Mouse (Mus musculus): ENCODE measurements around the gene Hmg20b. TPM values are rescaled to one million over a fixed set of nuclear protein-coding genes. Genes with fewer than 3 reads are reported as not detected.

The Hmg20b gene
- polyA plus RNA-seq, 1 experiment from 2014 or later: 101 TPM

DNA sequence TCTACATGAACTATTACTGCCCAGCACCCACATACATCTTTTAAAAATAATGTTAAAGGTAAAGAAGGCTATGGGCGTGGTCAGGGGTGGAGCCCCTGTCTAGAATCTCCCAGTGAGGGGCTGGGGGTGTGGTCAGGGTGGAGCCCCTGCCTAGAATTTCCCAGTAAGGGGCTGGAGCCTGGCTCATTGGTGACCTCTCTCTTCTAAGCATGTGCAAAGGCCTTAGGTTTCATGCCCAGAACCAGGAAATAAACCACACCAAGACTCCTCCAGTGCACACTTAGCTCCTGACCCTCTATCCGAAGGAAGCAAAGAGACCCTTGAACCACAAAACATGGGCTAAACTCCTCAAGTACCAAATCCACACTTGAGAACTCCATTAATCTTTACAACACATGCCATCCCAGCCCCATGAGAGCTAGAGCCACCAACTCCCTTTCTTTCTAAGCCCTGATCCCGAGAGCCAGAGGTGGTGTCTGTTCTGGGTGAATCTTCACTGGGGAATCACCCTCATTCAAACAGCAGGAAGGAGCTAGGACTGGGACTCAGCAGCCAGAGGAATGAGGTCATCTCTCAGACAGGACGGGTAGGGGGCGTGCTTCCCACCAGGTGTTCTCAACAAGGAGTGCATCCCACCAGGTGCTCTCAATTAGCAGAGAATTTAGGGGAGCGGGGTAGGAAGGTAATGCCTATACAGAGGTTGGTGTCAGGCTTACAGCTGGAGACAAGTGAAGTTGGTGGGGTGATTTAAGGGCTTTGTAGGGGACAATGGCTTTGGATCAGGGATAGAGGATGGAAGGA is 26.5 kb upstream of the Hmg20b start:
- H3K27ac ChIP-seq: peak overlapping the region; percentile 98
- peak overlapping the region; percentile 92 for H3K4me3 ChIP-seq
- peaks cover 39% of the 10 kb centered on the region for H3K4me1 ChIP-seq
- peaks cover 48% of the 10 kb centered on the region for H3K36me3 ChIP-seq (replicated peaks)
- no peaks in the 10 kb centered on the region for H3K9me3 ChIP-seq
- 41% methylated on average over 6 of the region's 6 CpGs for WGBS
- DNase-seq (ENCODE audit: extremely low spot score, low spot score): no peak
- H3K27me3 ChIP-seq (ENCODE audit: poor library complexity, severe bottlenecking): no peaks in the 10 kb centered on the region

DNA sequence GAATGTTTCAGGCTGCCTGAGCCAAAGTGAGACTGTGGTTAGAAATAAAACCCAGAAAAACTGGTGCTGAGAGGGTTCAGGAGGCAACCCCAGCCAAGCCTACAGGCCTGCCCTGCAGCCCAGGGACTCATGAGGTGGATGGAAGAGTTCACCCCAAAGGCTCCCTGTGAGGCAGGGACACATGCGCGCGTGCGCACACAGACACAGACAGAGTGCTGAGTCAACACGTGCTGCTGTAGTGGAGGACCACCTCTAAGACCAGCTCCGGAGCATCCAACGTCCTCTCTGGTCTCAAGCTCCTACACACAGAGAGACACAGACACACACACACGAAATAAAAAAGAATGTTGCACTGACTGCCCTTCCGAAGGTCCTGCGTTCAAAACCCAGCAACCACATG is 25.0 kb upstream of the Hmg20b start:
- no peaks in the 10 kb centered on the region for H3K9me3 ChIP-seq
- no peak overlapping the region for H3K4me3 ChIP-seq
- 96% methylated on average over 10 of the region's 10 CpGs for WGBS
- peaks cover 39% of the 10 kb centered on the region for H3K4me1 ChIP-seq
- no peak overlapping the region for H3K27ac ChIP-seq
- peaks cover 63% of the 10 kb centered on the region for H3K36me3 ChIP-seq (replicated peaks)
- no peak for DNase-seq (ENCODE audit: extremely low spot score, low spot score)
- H3K27me3 ChIP-seq (ENCODE audit: poor library complexity, severe bottlenecking): no peaks in the 10 kb centered on the region

DNA sequence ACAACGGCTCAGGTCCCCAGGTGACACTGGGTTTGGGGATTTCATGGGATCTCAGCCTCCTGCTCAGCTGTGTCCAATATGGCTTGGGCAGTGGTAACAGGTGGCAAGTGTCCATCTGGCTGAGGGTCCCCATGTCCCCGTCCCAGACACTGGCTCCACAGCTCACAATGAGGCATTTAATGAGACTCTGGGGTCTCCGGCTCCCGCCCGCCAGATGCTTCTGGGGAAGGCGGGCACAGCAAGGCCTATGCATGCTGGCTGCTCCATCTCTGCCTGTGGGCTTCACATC is 16.9 kb upstream of the Hmg20b start:
- Histone ChIP-seq H3K27me3 (ENCODE audit: poor library complexity, severe bottlenecking) (peaks cover 30% of the 10 kb centered on the region), H3K4me3 (no peak overlapping the region), H3K4me1 (peaks cover 62% of the 10 kb centered on the region), H3K9me3 (no peaks in the 10 kb centered on the region), H3K36me3 (replicated peaks) (peaks cover 70% of the 10 kb centered on the region), H3K27ac (no peak overlapping the region)
- DNase-seq (ENCODE audit: extremely low spot score, low spot score): no peak
- WGBS: 90% methylated on average over 6 of the region's 6 CpGs

DNA sequence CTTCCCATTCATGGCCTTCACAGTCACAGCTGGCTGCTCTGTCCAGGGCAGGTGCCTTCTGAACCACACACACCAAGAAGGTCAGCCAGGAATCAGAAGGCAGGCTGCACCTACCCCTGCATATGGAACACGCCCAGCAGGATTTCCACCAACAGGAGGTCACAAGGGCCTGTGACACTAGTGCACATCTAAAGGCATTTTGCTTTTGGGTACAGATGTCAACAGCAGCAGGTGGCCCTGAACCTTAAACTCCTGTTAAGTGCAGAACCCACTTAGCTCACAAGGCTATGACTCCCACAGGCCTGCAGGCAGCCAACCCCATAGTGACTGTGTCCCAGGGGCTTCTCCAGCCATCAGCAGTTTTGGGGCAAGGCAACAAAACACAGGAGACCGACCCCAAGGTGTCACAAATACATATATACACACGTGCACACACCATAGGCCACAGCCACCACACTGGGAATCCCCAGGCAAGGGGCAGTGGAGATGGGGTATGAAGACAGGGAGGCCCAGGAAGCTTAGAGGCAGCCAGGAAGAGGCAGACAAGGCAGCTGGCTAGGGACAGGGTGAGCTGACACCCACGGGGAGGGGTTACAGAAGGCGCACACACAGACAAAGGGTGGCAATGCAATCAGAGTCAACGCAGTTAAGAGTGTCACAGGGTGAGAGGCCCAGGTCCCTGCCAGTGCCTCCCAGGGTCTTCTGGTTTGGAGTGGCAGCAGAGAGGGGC is 16.4 kb upstream of the Hmg20b start:
- DNase-seq (ENCODE audit: extremely low spot score, low spot score): no peak
- H3K9me3 ChIP-seq: no peaks in the 10 kb centered on the region
- 0 out of 2 replicates have a peak overlapping the region, but pooled peaks have one; percentile 49 for H3K4me3 ChIP-seq
- H3K27ac ChIP-seq: peak overlapping the region; percentile 60
- H3K27me3 ChIP-seq (ENCODE audit: poor library complexity, severe bottlenecking): peaks cover 35% of the 10 kb centered on the region
- H3K36me3 ChIP-seq (replicated peaks): peaks cover 70% of the 10 kb centered on the region
- 86% methylated on average over 6 of the region's 6 CpGs for WGBS
- peaks cover 67% of the 10 kb centered on the region for H3K4me1 ChIP-seq

DNA sequence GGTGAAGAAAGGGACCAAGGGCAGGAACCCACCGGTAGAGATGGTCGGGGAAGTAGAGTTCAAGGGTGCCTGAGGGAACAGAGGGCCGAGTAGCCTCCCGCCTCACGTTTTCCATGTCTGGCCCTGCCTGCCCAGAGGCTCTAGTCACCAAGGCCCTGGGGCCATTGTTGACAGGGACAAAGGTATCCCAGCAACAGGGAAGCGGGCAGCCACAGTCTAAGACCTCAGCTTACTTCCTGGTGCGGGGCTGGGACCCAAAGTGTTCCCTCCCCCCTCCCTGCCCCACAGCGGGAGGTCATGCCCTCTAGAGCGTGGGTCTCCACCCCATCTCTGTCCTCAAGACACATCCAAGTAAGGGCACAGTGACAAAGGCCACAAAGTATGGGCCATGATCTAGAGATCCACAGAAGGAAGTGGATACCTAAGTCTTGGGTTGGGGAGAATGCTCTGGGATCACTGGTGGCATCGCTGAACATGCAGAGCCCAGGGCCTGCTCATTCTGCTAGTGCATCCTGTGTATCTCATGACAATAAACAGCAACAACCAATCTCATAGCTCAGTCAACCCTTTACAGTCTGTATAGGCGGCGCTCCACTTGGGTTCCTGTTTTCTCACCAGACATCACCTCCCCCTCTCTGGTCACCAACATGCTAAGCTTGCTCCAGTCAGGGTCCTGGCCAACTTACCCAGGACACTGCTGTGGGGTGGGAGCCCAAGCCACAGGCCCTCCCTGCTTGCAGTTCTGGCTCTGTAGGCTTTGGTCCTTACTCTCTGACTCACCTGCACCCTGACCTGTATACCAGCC is 15.6 kb upstream of the Hmg20b start, which contains the start of gene 4930404N11Rik:
Gene 4930404N11Rik (minus strand): TSS at position 145 of the 805 bp plus-strand sequence.
- H3K9me3 ChIP-seq: no peaks in the 10 kb centered on the region
- DNase-seq (ENCODE audit: extremely low spot score, low spot score): peak; percentile 74
- H3K27ac ChIP-seq: peak within 1 kb of the TSS; percentile 60
- H3K4me3 ChIP-seq: peak within 1 kb of the TSS; percentile 49
- 18% methylated on average over 12 of the region's 12 CpGs for WGBS
- H3K27me3 ChIP-seq (ENCODE audit: poor library complexity, severe bottlenecking): peaks cover 40% of the 10 kb centered on the region
- peaks cover 75% of the 10 kb centered on the region for H3K4me1 ChIP-seq
- H3K36me3 ChIP-seq (replicated peaks): peaks cover 68% of the 10 kb centered on the region

DNA sequence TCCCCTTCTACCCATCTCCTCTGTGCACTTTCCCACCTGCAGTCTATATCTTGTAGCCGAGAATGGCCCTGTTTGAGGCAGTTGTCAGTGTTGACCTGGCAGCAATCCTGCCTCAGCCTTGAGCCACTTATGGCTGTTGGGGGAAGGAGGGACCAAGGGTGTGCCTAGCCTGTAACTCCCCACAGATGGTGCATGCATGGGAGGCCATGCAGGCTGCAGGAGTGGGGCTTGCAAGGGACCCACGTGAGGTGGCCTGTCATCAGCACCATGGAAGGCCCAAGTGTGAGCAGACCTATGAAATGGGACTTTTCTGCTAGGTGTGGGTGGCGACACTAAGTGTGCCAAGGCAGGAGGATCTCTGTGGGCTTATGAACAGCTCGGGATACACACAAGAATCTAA is 14.8 kb upstream of the Hmg20b start:
- Histone ChIP-seq H3K9me3 (no peaks in the 10 kb centered on the region), H3K4me3 (peak overlapping the region; percentile 49), H3K27me3 (ENCODE audit: poor library complexity, severe bottlenecking) (peaks cover 40% of the 10 kb centered on the region), H3K27ac (peak overlapping the region; percentile 60), H3K36me3 (replicated peaks) (peaks cover 60% of the 10 kb centered on the region), H3K4me1 (peaks cover 82% of the 10 kb centered on the region)
- WGBS: 37% methylated on average over 4 of the region's 4 CpGs
- DNase-seq (ENCODE audit: extremely low spot score, low spot score): no peak

DNA sequence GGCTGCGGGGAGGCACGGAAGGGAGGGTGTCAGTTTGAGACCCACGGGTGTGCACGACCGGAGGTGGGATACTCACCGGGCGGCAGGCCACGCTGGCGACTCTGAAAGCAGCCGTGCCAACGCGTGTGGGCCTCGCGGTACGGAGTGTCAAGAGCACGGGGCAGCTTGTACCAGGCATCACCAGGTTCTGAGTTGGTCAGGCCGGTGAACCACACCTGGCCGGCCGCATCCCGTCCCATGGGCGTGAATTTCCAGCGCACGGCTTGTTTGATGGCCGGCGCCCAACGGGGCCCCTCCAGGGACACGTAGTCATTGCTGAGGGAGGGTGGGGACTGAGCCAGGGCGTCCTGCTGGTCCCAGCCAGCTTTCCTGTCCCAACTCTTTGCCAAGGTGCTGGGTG is 14.4 kb upstream of the Hmg20b start:
- WGBS: 11% methylated on average over 28 of the region's 28 CpGs
- Histone ChIP-seq H3K36me3 (replicated peaks) (peaks cover 59% of the 10 kb centered on the region), H3K4me1 (peaks cover 86% of the 10 kb centered on the region), H3K9me3 (no peaks in the 10 kb centered on the region), H3K27ac (peak overlapping the region; percentile 54), H3K27me3 (ENCODE audit: poor library complexity, severe bottlenecking) (peaks cover 44% of the 10 kb centered on the region), H3K4me3 (peak overlapping the region; percentile 49)
- peak; percentile 46 for DNase-seq (ENCODE audit: extremely low spot score, low spot score)

DNA sequence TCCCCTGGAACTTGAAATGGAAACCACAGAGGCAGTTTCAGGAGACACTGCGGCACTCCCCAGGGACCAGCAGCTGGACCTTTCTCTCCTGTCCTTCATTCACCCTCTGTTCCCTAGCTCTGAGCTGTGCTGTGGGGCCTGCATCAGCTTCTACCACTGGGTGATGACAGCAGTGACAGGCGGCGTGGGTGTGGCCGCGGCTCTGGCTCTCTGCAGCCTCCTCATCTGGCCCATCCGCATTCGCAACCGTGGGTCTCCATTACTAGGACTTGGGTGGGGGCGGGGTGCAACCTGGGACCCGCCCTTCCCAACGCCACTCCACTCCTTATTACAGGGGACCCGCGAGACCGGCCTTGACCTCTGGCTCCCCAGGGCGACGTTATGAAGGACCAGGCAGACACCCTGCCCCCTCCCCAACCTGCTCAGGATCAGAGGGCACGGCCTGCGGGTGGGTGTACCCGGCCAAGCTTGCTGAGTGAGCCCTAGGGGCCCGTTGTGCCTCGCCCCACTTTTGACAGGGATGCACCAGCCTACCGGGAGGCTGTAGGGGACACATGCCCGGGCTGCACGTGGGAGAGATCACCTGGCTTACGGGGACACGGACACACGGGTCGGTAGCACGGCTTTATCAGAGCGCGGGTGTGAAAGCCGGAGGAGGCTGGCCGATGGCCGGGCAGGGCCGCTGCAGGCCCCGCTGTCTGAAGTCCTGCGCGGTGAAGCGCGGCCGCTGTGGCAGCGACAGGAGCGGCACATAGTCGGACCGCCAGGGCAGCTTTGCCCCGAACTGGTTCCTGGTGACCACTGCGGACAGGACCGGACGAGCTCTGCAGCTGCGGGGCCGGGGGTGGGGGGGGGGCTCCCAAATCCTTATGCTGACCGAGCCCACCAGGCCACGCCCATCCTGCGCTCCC is 13.4 kb upstream of the Hmg20b start:
- Histone ChIP-seq H3K36me3 (replicated peaks) (peaks cover 49% of the 10 kb centered on the region), H3K4me3 (peak overlapping the region; percentile 49), H3K27ac (peak overlapping the region; percentile 58), H3K4me1 (peaks cover 96% of the 10 kb centered on the region), H3K9me3 (no peaks in the 10 kb centered on the region), H3K27me3 (ENCODE audit: poor library complexity, severe bottlenecking) (peaks cover 54% of the 10 kb centered on the region)
- WGBS: 12% methylated on average over 54 of the region's 54 CpGs
- no peak for DNase-seq (ENCODE audit: extremely low spot score, low spot score)

DNA sequence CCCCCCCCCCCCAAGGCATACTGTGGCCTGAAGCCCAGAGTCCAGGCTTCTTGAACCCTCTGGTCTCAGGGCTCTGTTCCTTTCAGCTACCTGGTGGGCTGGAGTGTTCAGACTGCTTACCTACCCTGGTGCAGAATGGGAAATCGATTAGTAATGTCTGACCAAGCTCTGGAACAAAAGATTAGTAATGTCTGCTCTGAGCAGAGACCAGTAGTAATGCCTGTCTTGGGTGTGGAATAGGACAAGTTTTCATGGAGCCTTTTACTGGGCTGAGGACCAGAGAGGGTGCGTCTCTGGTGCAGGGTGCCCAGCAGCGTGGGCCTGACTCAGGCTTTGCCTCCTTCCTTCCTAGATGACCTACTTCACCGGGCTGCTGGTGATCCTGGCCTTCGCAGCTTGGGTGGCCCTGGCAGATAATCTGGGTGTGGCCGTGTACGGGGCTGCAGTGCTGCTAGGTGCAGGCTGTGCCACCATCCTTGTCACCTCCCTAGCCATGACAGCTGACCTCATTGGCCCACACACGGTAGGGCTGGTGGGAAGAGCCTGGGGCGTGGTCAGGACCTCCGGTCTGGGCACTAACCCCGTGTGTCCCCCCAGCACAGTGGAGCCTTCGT is 12.2 kb upstream of the Hmg20b start:
- no peaks in the 10 kb centered on the region for H3K9me3 ChIP-seq
- peaks cover 64% of the 10 kb centered on the region for H3K27me3 ChIP-seq (ENCODE audit: poor library complexity, severe bottlenecking)

DNA sequence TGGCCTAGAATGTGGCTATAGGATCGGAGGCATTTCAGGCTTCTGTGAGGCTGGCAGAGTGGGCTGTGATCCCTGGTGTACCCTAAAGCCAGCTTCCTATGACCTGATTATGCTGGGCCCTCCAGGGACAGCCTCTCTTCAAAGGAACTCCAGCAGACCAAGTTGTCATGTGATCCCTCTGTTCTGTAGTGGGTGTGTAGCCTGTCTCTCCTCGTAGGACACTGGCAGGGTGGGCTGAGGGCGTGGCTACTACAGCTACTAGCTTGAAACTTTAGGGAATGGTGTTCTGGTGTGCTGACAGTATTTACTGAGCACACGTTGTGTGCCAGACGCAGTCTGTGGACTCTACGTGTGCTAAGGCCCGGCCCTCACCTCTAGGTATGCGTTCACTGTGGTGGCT is 10.4 kb upstream of the Hmg20b start:
- WGBS: 76% methylated on average over 8 of the region's 8 CpGs
- Histone ChIP-seq H3K4me1 (peaks cover 93% of the 10 kb centered on the region), H3K27ac (0 out of 2 replicates have a peak overlapping the region, but pooled peaks have one; percentile 12), H3K36me3 (replicated peaks) (peaks cover 23% of the 10 kb centered on the region), H3K27me3 (ENCODE audit: poor library complexity, severe bottlenecking) (peaks cover 76% of the 10 kb centered on the region), H3K4me3 (no peak overlapping the region), H3K9me3 (no peaks in the 10 kb centered on the region)
- DNase-seq (ENCODE audit: extremely low spot score, low spot score): no peak

More for the DNA sequence above, 12.2 kb upstream of the Hmg20b start:
- peak overlapping the region; percentile 2; the same call in 1 of the 2 replicates for H3K27ac ChIP-seq
- peaks cover 99% of the 10 kb centered on the region for H3K4me1 ChIP-seq
- no peak for DNase-seq (ENCODE audit: extremely low spot score, low spot score)
- WGBS: 80% methylated on average over 12 of the region's 12 CpGs
- peaks cover 37% of the 10 kb centered on the region for H3K36me3 ChIP-seq (replicated peaks)
- peak overlapping the region; percentile 0; the same call in 1 of the 2 replicates for H3K4me3 ChIP-seq

DNA sequence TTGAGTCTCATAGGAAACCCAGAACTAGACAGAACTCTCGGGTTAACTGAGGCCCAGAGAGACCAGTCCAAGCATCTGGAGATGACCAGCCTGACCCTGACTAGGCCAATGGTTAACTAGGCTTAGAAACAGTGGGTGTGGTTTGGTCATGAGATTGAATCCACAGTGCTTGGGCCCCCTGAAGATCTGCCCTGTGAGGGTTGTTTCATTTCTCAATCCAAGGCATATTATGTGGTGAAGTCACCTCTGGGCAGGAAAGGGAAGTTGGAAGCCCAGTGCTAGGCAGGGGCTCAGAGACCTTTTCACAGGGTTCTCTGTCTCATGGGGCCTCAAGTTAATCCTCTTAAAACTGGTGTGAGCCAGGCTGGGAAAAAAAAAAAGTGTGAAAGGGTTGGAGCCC is 8.6 kb upstream of the Hmg20b start:
- Histone ChIP-seq H3K4me3 (peak overlapping the region; percentile 86; the same call in 1 of the 2 replicates), H3K4me1 (peaks cover 85% of the 10 kb centered on the region)

More for the DNA sequence above, 8.6 kb upstream of the Hmg20b start:
- 67% methylated on average over 1 of the region's 1 CpGs for WGBS
- H3K36me3 ChIP-seq (replicated peaks): peaks cover 23% of the 10 kb centered on the region
- no peak for DNase-seq (ENCODE audit: extremely low spot score, low spot score)
- H3K9me3 ChIP-seq: no peaks in the 10 kb centered on the region
- 0 out of 2 replicates have a peak overlapping the region, but pooled peaks have one; percentile 22 for H3K27ac ChIP-seq
- H3K27me3 ChIP-seq (ENCODE audit: poor library complexity, severe bottlenecking): peaks cover 64% of the 10 kb centered on the region

Data from forebrain, embryonic 10.5 days (tissue).